Mouse (Mus musculus) kidney, adult 2 months (tissue): ENCODE measurements around the gene Hoxd1.

Experiments
- CTCF ChIP-seq: fragments of 200-500 bp; conservative IDR thresholded peaks from 2 replicates; pipeline ENCODE4 v1.5.1; 2011; ENCODE audit warnings: low read depth, mild to moderate bottlenecking, control low read depth, low read length, moderate library complexity, mixed read lengths; ENCODE audit not compliant: insufficient read depth, insufficient read length
- POLR2A ChIP-seq: fragments of 200-500 bp; IDR thresholded peaks from one replicate; pipeline ENCODE4 v1.6.1; 2011; ENCODE audit warnings: low read depth, low read length, control low read depth

GRCm38 (mm10) chr2:74774359-74774758, 11.6 kb downstream of the Hoxd1 start:
- TF ChIP-seq CTCF (no peak), POLR2A (no peak)
